Mouse (Mus musculus): Measurements from ENCODE around the gene Bola2. TPM values are rescaled to one million over a fixed set of nuclear protein-coding genes. Genes with fewer than 3 reads are reported as not detected.

Bola2 gene
- polyA plus RNA-seq (2014; fragmentation: Illumina TruSeq; extraction: RNeasy Lipid Tissue Mini Kit (QIAGEN cat#74804); ENCODE audit: insufficient read depth, low read depth, low replicate concordance), result 50.0 TPM

GRCm38 (mm10) chr7:126695210-126695611, at the start of gene Bola2:
TSS of gene Bola2 (plus strand) at chr7:126695401.

GRCm38 (mm10) chr7:126649231-126650051, 45.8 kb upstream of the Bola2 start, which contains the start of gene Sgf29:
TSS of gene Sgf29 (plus strand) at chr7:126649309.

GRCm38 (mm10) chr7:126676207-126676606, 19.0 kb upstream of the Bola2 start, which contains the start of gene Sult1a1:
TSS of gene Sult1a1 (minus strand) at chr7:126676432.

GRCm38 (mm10) chr7:126695631-126696207, 518 bp downstream of the Bola2 start, which contains the start of gene Slx1b:
TSS of gene Slx1b (minus strand) at chr7:126695784.

GRCm38 (mm10) chr7:126707442-126708174, 12.4 kb downstream of the Bola2 start, which contains the start of gene Coro1a:
TSS of gene Coro1a (minus strand) at chr7:126707787.

Other genes starting within 250 kb of the Bola2 start
- 1.8 TPM for gene Atp2a1, start 232.3 kb upstream of the Bola2 start, polyA plus RNA-seq (2014; fragmentation: Illumina TruSeq; extraction: RNeasy Lipid Tissue Mini Kit (QIAGEN cat#74804); ENCODE audit: insufficient read depth, low read depth, low replicate concordance)
- 17.9 TPM for gene Sh2b1, start 220.0 kb upstream of the Bola2 start, polyA plus RNA-seq (2014; fragmentation: Illumina TruSeq; extraction: RNeasy Lipid Tissue Mini Kit (QIAGEN cat#74804); ENCODE audit: insufficient read depth, low read depth, low replicate concordance)
- 43.5 TPM for gene Tufm, start 208.0 kb upstream of the Bola2 start, polyA plus RNA-seq (2014; fragmentation: Illumina TruSeq; extraction: RNeasy Lipid Tissue Mini Kit (QIAGEN cat#74804); ENCODE audit: insufficient read depth, low read depth, low replicate concordance)
- 21.0 TPM for gene Atxn2l, start 192.0 kb upstream of the Bola2 start, polyA plus RNA-seq (2014; fragmentation: Illumina TruSeq; extraction: RNeasy Lipid Tissue Mini Kit (QIAGEN cat#74804); ENCODE audit: insufficient read depth, low read depth, low replicate concordance)
- gene Eif3c, start 129.0 kb upstream of the Bola2 start, polyA plus RNA-seq (2014; fragmentation: Illumina TruSeq; extraction: RNeasy Lipid Tissue Mini Kit (QIAGEN cat#74804); ENCODE audit: insufficient read depth, low read depth, low replicate concordance), result 62.9 TPM
- 8.5 TPM for gene Apobr, start 110.5 kb upstream of the Bola2 start, polyA plus RNA-seq (2014; fragmentation: Illumina TruSeq; extraction: RNeasy Lipid Tissue Mini Kit (QIAGEN cat#74804); ENCODE audit: insufficient read depth, low read depth, low replicate concordance)
- 29.4 TPM for gene Cln3, start 109.6 kb upstream of the Bola2 start, polyA plus RNA-seq (2014; fragmentation: Illumina TruSeq; extraction: RNeasy Lipid Tissue Mini Kit (QIAGEN cat#74804); ENCODE audit: insufficient read depth, low read depth, low replicate concordance)
- 0.32 TPM for gene Il27, start 100.5 kb upstream of the Bola2 start, polyA plus RNA-seq (2014; fragmentation: Illumina TruSeq; extraction: RNeasy Lipid Tissue Mini Kit (QIAGEN cat#74804); ENCODE audit: insufficient read depth, low read depth, low replicate concordance)
- gene Nupr1, start 64.5 kb upstream of the Bola2 start, polyA plus RNA-seq (2014; fragmentation: Illumina TruSeq; extraction: RNeasy Lipid Tissue Mini Kit (QIAGEN cat#74804); ENCODE audit: insufficient read depth, low read depth, low replicate concordance), result 293 TPM
- 42.0 TPM for gene Sgf29, start 46.1 kb upstream of the Bola2 start, polyA plus RNA-seq (2014; fragmentation: Illumina TruSeq; extraction: RNeasy Lipid Tissue Mini Kit (QIAGEN cat#74804); ENCODE audit: insufficient read depth, low read depth, low replicate concordance)
- gene Sult1a1, start 19.0 kb upstream of the Bola2 start, polyA plus RNA-seq (2014; fragmentation: Illumina TruSeq; extraction: RNeasy Lipid Tissue Mini Kit (QIAGEN cat#74804); ENCODE audit: insufficient read depth, low read depth, low replicate concordance), result 90.2 TPM
- gene Slx1b, start 383 bp downstream of the Bola2 start, polyA plus RNA-seq (2014; fragmentation: Illumina TruSeq; extraction: RNeasy Lipid Tissue Mini Kit (QIAGEN cat#74804); ENCODE audit: insufficient read depth, low read depth, low replicate concordance), result 7.2 TPM
- 175 TPM for gene Coro1a, start 12.4 kb downstream of the Bola2 start, polyA plus RNA-seq (2014; fragmentation: Illumina TruSeq; extraction: RNeasy Lipid Tissue Mini Kit (QIAGEN cat#74804); ENCODE audit: insufficient read depth, low read depth, low replicate concordance)
- gene Mapk3, start 64.2 kb downstream of the Bola2 start, polyA plus RNA-seq (2014; fragmentation: Illumina TruSeq; extraction: RNeasy Lipid Tissue Mini Kit (QIAGEN cat#74804); ENCODE audit: insufficient read depth, low read depth, low replicate concordance), result 260 TPM
- 7.1 TPM for gene Gdpd3, start 70.9 kb downstream of the Bola2 start, polyA plus RNA-seq (2014; fragmentation: Illumina TruSeq; extraction: RNeasy Lipid Tissue Mini Kit (QIAGEN cat#74804); ENCODE audit: insufficient read depth, low read depth, low replicate concordance)
- 159 TPM for gene Ypel3, start 81.6 kb downstream of the Bola2 start, polyA plus RNA-seq (2014; fragmentation: Illumina TruSeq; extraction: RNeasy Lipid Tissue Mini Kit (QIAGEN cat#74804); ENCODE audit: insufficient read depth, low read depth, low replicate concordance)
- gene Tbx6, start 86.1 kb downstream of the Bola2 start, polyA plus RNA-seq (2014; fragmentation: Illumina TruSeq; extraction: RNeasy Lipid Tissue Mini Kit (QIAGEN cat#74804); ENCODE audit: insufficient read depth, low read depth, low replicate concordance), result 1.3 TPM
- gene Ppp4c, start 97.1 kb downstream of the Bola2 start, polyA plus RNA-seq (2014; fragmentation: Illumina TruSeq; extraction: RNeasy Lipid Tissue Mini Kit (QIAGEN cat#74804); ENCODE audit: insufficient read depth, low read depth, low replicate concordance), result 98.9 TPM
- 1.8 TPM for gene Fam57b, start 102.3 kb downstream of the Bola2 start, polyA plus RNA-seq (2014; fragmentation: Illumina TruSeq; extraction: RNeasy Lipid Tissue Mini Kit (QIAGEN cat#74804); ENCODE audit: insufficient read depth, low read depth, low replicate concordance)
- not detected for gene 4930451I11Rik, start 136.2 kb downstream of the Bola2 start, polyA plus RNA-seq (2014; fragmentation: Illumina TruSeq; extraction: RNeasy Lipid Tissue Mini Kit (QIAGEN cat#74804); ENCODE audit: insufficient read depth, low read depth, low replicate concordance)
- gene Doc2a, start 152.0 kb downstream of the Bola2 start, polyA plus RNA-seq (2014; fragmentation: Illumina TruSeq; extraction: RNeasy Lipid Tissue Mini Kit (QIAGEN cat#74804); ENCODE audit: insufficient read depth, low read depth, low replicate concordance), result 0.11 TPM
- gene Hirip3, start 166.6 kb downstream of the Bola2 start, polyA plus RNA-seq (2014; fragmentation: Illumina TruSeq; extraction: RNeasy Lipid Tissue Mini Kit (QIAGEN cat#74804); ENCODE audit: insufficient read depth, low read depth, low replicate concordance), result 7.5 TPM
- 48.2 TPM for gene Ino80e, start 167.0 kb downstream of the Bola2 start, polyA plus RNA-seq (2014; fragmentation: Illumina TruSeq; extraction: RNeasy Lipid Tissue Mini Kit (QIAGEN cat#74804); ENCODE audit: insufficient read depth, low read depth, low replicate concordance)
- 60.3 TPM for gene Taok2, start 189.3 kb downstream of the Bola2 start, polyA plus RNA-seq (2014; fragmentation: Illumina TruSeq; extraction: RNeasy Lipid Tissue Mini Kit (QIAGEN cat#74804); ENCODE audit: insufficient read depth, low read depth, low replicate concordance)
- gene Tmem219, start 227.5 kb downstream of the Bola2 start, polyA plus RNA-seq (2014; fragmentation: Illumina TruSeq; extraction: RNeasy Lipid Tissue Mini Kit (QIAGEN cat#74804); ENCODE audit: insufficient read depth, low read depth, low replicate concordance), result 57.2 TPM
- gene Kctd13, start 233.5 kb downstream of the Bola2 start, polyA plus RNA-seq (2014; fragmentation: Illumina TruSeq; extraction: RNeasy Lipid Tissue Mini Kit (QIAGEN cat#74804); ENCODE audit: insufficient read depth, low read depth, low replicate concordance), result 6.6 TPM

Data from lung, adult 10 weeks (tissue).